Mouse (Mus musculus) liver, embryonic 14.5 days (tissue): ENCODE measurements around the gene Prlr.

Experiments used
- CTCF ChIP-seq: IDR thresholded peaks from 2 replicates; pipeline ENCODE4 v1.5.1; 2016; ENCODE audit warnings: antibody characterized with exemption, low read depth, control low read depth
- EP300 ChIP-seq: IDR thresholded peaks from 2 replicates; pipeline ENCODE4 v1.6.1; 2016; ENCODE audit warnings: antibody characterized with exemption, low read depth

DNA sequence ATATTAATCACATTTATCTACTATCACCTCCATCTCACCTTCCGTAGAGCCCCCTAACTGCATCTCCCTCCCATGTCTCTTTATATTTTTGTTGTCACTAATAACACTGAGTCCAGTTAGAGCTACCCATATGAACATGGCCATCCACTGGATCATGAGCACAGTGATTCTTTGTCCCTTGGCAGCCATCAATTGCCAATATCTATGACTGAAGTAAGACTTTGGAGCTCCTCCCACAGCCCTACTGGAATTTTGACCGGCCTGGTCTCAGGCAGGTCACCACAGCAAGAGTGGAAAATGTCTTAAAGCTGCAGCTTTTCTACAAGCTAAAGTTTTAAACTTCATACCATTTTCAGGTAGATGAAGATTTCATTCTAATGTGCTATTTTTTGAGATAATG, 189.3 kb downstream of the Prlr start:
- TF ChIP-seq CTCF (no peak), EP300 (no peak)
